Mouse (Mus musculus) right cerebral cortex, postnatal 36 days (tissue): ENCODE data around the gene Tha1.

Experiments used
- DNase-seq, 2 experiments: peaks; one replicate each; pipeline ENCODE4 v3.0.0; 2022; ENCODE audit warnings: low spot score in 2 of 2, mixed read lengths in 1 of 2

Gene Tha1

GRCm38 (mm10) chr11:117872861-117873608 is at the start of gene Tha1:
TSS of gene Tha1 (minus strand) at chr11:117873481.
- DNase-seq: peak; percentile 73 to 77

- no peak for DNase-seq
Measured at GRCm38 (mm10) chr11:117919211-117919610, 45.9 kb upstream of the Tha1 start.

- no peak for DNase-seq
Measured at GRCm38 (mm10) chr11:117918541-117918940, 45.3 kb upstream of the Tha1 start.

GRCm38 (mm10) chr11:117915837-117916236 is 42.6 kb upstream of the Tha1 start:
- no peak for DNase-seq

GRCm38 (mm10) chr11:117915341-117915740 is 42.1 kb upstream of the Tha1 start:
- no peak for DNase-seq

- no peak for DNase-seq
Measured at GRCm38 (mm10) chr11:117914531-117914930, 41.2 kb upstream of the Tha1 start.

GRCm38 (mm10) chr11:117912684-117913352 is 39.5 kb upstream of the Tha1 start:
- peak; percentile 42 to 55 for DNase-seq

GRCm38 (mm10) chr11:117909337-117909736 is 36.1 kb upstream of the Tha1 start:
- DNase-seq: no peak

GRCm38 (mm10) chr11:117904442-117904841 is 31.2 kb upstream of the Tha1 start:
- no peak for DNase-seq

GRCm38 (mm10) chr11:117902282-117902681 is 29.0 kb upstream of the Tha1 start:
- no peak for DNase-seq

- DNase-seq: no peak
Measured at GRCm38 (mm10) chr11:117896533-117896932, 23.3 kb upstream of the Tha1 start.

GRCm38 (mm10) chr11:117894676-117895075 is 21.4 kb upstream of the Tha1 start:
- DNase-seq: no peak

GRCm38 (mm10) chr11:117892199-117892598 is 18.9 kb upstream of the Tha1 start:
- DNase-seq: no peak

- DNase-seq: no peak
Measured at GRCm38 (mm10) chr11:117891581-117892175, 18.4 kb upstream of the Tha1 start.

- no peak for DNase-seq
Measured at GRCm38 (mm10) chr11:117890519-117891282, 17.4 kb upstream of the Tha1 start.

- DNase-seq: no peak
Measured at GRCm38 (mm10) chr11:117889887-117890340, 16.6 kb upstream of the Tha1 start.

- DNase-seq: no peak
Measured at GRCm38 (mm10) chr11:117888853-117889822, 15.9 kb upstream of the Tha1 start.

- no peak for DNase-seq
Measured at GRCm38 (mm10) chr11:117888168-117888852, 15.0 kb upstream of the Tha1 start.

- DNase-seq: no peak
Measured at GRCm38 (mm10) chr11:117886000-117886399, 12.7 kb upstream of the Tha1 start.

GRCm38 (mm10) chr11:117882208-117882607 is 8.9 kb upstream of the Tha1 start:
- DNase-seq: no peak
